In the genomic region with DNA sequence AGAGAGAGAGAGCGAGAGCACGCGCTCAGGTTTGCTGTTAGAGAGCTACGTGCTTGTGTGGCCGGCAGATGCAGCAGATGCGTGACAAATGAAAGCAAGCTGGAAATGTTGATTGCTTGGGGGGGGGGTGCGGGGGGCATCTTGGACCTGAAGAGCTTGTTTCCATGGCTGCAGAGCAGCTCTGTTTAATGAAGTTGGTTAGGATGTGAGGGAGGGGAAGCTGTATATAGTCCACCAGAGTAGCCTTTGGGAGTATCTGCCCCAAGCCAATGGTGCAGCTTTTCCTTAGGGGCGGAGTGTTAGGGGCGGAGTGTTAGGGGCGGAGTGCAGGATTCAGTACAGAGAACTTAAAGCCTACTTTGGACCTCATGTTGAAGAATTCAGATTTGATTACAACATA, we compare ENCODE assay signal across 10 mouse cellular contexts. TPM values are rescaled to one million over a fixed set of nuclear protein-coding genes. Genes with fewer than 3 reads are reported as not detected.
DNase-seq lines count a peak whose midpoint lies in the region; ATAC-seq and TF ChIP-seq lines count a peak whose summit lies in the region.
"Had no signal": no experiment of that assay in that cellular context is flagged by ENCODE, and none has a peak within 500 bp of the region (broad histone marks: within the 10 kb centered on the region; RNA-seq: fewer than 3 reads in every experiment).

No protein-coding gene starts in this region.

- no peaks in the 10 kb centered on the region for H3K9me3 ChIP-seq in forebrain, embryonic 10.5 days
- no peaks in the 10 kb centered on the region for H3K9me3 ChIP-seq in forebrain, embryonic 11.5 days (ENCODE audit: control insufficient read depth, low read length)
- peaks cover 6% of the 10 kb centered on the region; the same call in 1 of the 2 replicates for H3K9me3 ChIP-seq in E14TG2a.4 (ENCODE audit: low read length)
- no peaks in the 10 kb centered on the region for H3K9me3 ChIP-seq in hindbrain, embryonic 13.5 days
- no peaks in the 10 kb centered on the region for H3K9me3 ChIP-seq in liver, embryonic 15.5 days (replicated peaks)

- no peaks in the 10 kb centered on the region for H3K36me3 ChIP-seq in forebrain, embryonic 10.5 days (replicated peaks)
- H3K36me3 ChIP-seq in forebrain, embryonic 11.5 days (ENCODE audit: control insufficient read depth, insufficient read depth, low read length), result no peaks in the 10 kb centered on the region
- no peaks in the 10 kb centered on the region for H3K36me3 ChIP-seq in E14TG2a.4 (ENCODE audit: insufficient read depth, low read length)
- no peaks in the 10 kb centered on the region for H3K36me3 ChIP-seq in hindbrain, embryonic 13.5 days
- no peaks in the 10 kb centered on the region for H3K36me3 ChIP-seq in liver, embryonic 15.5 days (replicated peaks)

- peaks cover 30% of the 10 kb centered on the region for H3K4me1 ChIP-seq in forebrain, embryonic 10.5 days
- H3K4me1 ChIP-seq in forebrain, embryonic 11.5 days (replicated peaks; ENCODE audit: control insufficient read depth, insufficient read depth, low read length), result no peaks in the 10 kb centered on the region
- H3K4me1 ChIP-seq in E14TG2a.4 (replicated peaks; ENCODE audit: low read depth, low read length), result peaks cover 69% of the 10 kb centered on the region
- H3K4me1 ChIP-seq in hindbrain, embryonic 13.5 days (replicated peaks), result peaks cover 24% of the 10 kb centered on the region
- peaks cover 20% of the 10 kb centered on the region for H3K4me1 ChIP-seq in liver, embryonic 15.5 days (replicated peaks)

- peak overlapping the region; percentile 10; the same call in 1 of the 2 replicates for H3K4me3 ChIP-seq in forebrain, embryonic 10.5 days
- no peak overlapping the region for H3K4me3 ChIP-seq in forebrain, embryonic 11.5 days (ENCODE audit: low read depth, low read length)
- peak overlapping the region; percentile 21 for H3K4me3 ChIP-seq in E14TG2a.4 (replicated peaks; ENCODE audit: low read length)
- H3K4me3 ChIP-seq in hindbrain, embryonic 13.5 days, result no peak overlapping the region
- 0 out of 2 replicates have a peak overlapping the region, but pooled peaks have one; percentile 7 for H3K4me3 ChIP-seq in liver, embryonic 15.5 days (replicated peaks)

- DNase-seq in forebrain, embryonic 10.5 days (ENCODE audit: extremely low spot score, low spot score), result no peak
- DNase-seq in forebrain, embryonic 11.5 days (ENCODE audit: low spot score), result no peak
- DNase-seq in ovary, postnatal 14 days (ENCODE audit: low spot score), result no peak
- DNase-seq in adrenal gland, adult 18-20 months (ENCODE audit: low spot score in 2 of 2), result no peak

- no peak overlapping the region for H3K9ac ChIP-seq in forebrain, embryonic 11.5 days (ENCODE audit: low read length)
- no peak overlapping the region for H3K9ac ChIP-seq in hindbrain, embryonic 13.5 days
- H3K9ac ChIP-seq in liver, embryonic 15.5 days, result no peak overlapping the region

- H3K27ac ChIP-seq in forebrain, embryonic 10.5 days, result peak overlapping the region; percentile 30; the same call in 1 of the 2 replicates
- H3K27ac ChIP-seq in forebrain, embryonic 11.5 days (ENCODE audit: low read depth, low read length), result no peak overlapping the region
- no peak overlapping the region; the same call in 1 of the 2 replicates for H3K27ac ChIP-seq in hindbrain, embryonic 13.5 days
- no peak overlapping the region for H3K27ac ChIP-seq in liver, embryonic 15.5 days (replicated peaks)

- ATAC-seq in forebrain, embryonic 11.5 days (replicated peaks; ENCODE audit: low FRiP score), result no peak
- peak; percentile 49; the same call in 1 of the 2 replicates for ATAC-seq in hindbrain, embryonic 13.5 days (ENCODE audit: low FRiP score)
- ATAC-seq in liver, embryonic 15.5 days (ENCODE audit: insufficient read depth), result no peak
- no peak for ATAC-seq in erythroblast, adult 5-6 weeks (replicated peaks; ENCODE audit: low FRiP score, poor library complexity, severe bottlenecking)

- TF ChIP-seq CTCF in E14TG2a.4 (conservative IDR thresholded peaks at IDR 0.05; ENCODE audit: low read length), result no peak

- WGBS in forebrain, embryonic 10.5 days, result 33% methylated on average over 10 of the region's 10 CpGs
- 47% methylated on average over 10 of the region's 10 CpGs for WGBS in forebrain, embryonic 11.5 days
- WGBS in hindbrain, embryonic 13.5 days, result 24% methylated on average over 10 of the region's 10 CpGs
- 24% methylated on average over 10 of the region's 10 CpGs for WGBS in liver, embryonic 15.5 days (ENCODE audit: insufficient replicate concordance)

- no peaks in the 10 kb centered on the region for H3K27me3 ChIP-seq in forebrain, embryonic 10.5 days (ENCODE audit: poor library complexity, severe bottlenecking)
- no peaks in the 10 kb centered on the region for H3K27me3 ChIP-seq in forebrain, embryonic 11.5 days (ENCODE audit: control insufficient read depth, insufficient read depth, low read length)
- H3K27me3 ChIP-seq in E14TG2a.4 (ENCODE audit: insufficient read depth, low read length), result no peaks in the 10 kb centered on the region
- no peaks in the 10 kb centered on the region for H3K27me3 ChIP-seq in hindbrain, embryonic 13.5 days
- H3K27me3 ChIP-seq in liver, embryonic 15.5 days, result no peaks in the 10 kb centered on the region

- H3K4me2 ChIP-seq in forebrain, embryonic 11.5 days (ENCODE audit: low read depth, low read length, severe bottlenecking), result no peak overlapping the region
- peak overlapping the region; percentile 36 for H3K4me2 ChIP-seq in hindbrain, embryonic 13.5 days
- peak overlapping the region; percentile 33; the same call in 1 of the 2 replicates for H3K4me2 ChIP-seq in liver, embryonic 15.5 days

RNA-seq across cellular contexts. Expression of a gene that starts 22.4 kb away (rescaled TPM):
- 3.1 and 3.4 TPM in 2 replicates for polyA plus RNA-seq in forebrain, embryonic 10.5 days (2016; fragmentation: Nextera tagmentation; extraction: Ambion mirVana)
- polyA plus RNA-seq in forebrain, embryonic 11.5 days (2014; fragmentation: Nextera tagmentation; extraction: Ambion mirVana), result 0.67 and 0.79 TPM in 2 replicates
- 1.3 and 2.3 TPM in 2 replicates for polyA plus RNA-seq in hindbrain, embryonic 13.5 days (2015; fragmentation: Nextera tagmentation; extraction: Ambion mirVana)
- 6.6 and 7.5 TPM in 2 replicates for polyA plus RNA-seq in liver, embryonic 15.5 days (2015; fragmentation: Nextera tagmentation; extraction: Ambion mirVana)
- total RNA-seq in erythroblast, adult 5-6 weeks (2015; ENCODE audit: low replicate concordance), result 21.7 and 22.2 TPM in 2 replicates
- 27.3 and 28.9 TPM in 2 replicates for total RNA-seq in erythroblast, adult 5-6 weeks (2017; ENCODE audit: low replicate concordance)
- 10 to 100 TPM; 22.9 to 29.6 TPM for total RNA-seq in adrenal gland, adult 18-20 months (2021)

RNA-seq across cellular contexts. Expression of a gene that starts 26.9 kb away (rescaled TPM):
- 14.9 and 15.4 TPM in 2 replicates for polyA plus RNA-seq in forebrain, embryonic 10.5 days (2016; fragmentation: Nextera tagmentation; extraction: Ambion mirVana)
- 15.8 and 19.8 TPM in 2 replicates for polyA plus RNA-seq in forebrain, embryonic 11.5 days (2014; fragmentation: Nextera tagmentation; extraction: Ambion mirVana)
- 13.4 and 14.1 TPM in 2 replicates for polyA plus RNA-seq in hindbrain, embryonic 13.5 days (2015; fragmentation: Nextera tagmentation; extraction: Ambion mirVana)
- polyA plus RNA-seq in liver, embryonic 15.5 days (2015; fragmentation: Nextera tagmentation; extraction: Ambion mirVana), result 4.3 and 4.6 TPM in 2 replicates
- total RNA-seq in erythroblast, adult 5-6 weeks (2015; ENCODE audit: low replicate concordance), result 4.0 and 4.6 TPM in 2 replicates
- 3.1 and 4.0 TPM in 2 replicates for total RNA-seq in erythroblast, adult 5-6 weeks (2017; ENCODE audit: low replicate concordance)
- 10 to 100 TPM; 11.0 to 13.8 TPM for total RNA-seq in adrenal gland, adult 18-20 months (2021)

RNA-seq across cellular contexts. Expression of a gene that starts 34.5 kb away (rescaled TPM):
- polyA plus RNA-seq in forebrain, embryonic 10.5 days (2016; fragmentation: Nextera tagmentation; extraction: Ambion mirVana), result not detected in 2 replicates
- polyA plus RNA-seq in forebrain, embryonic 11.5 days (2014; fragmentation: Nextera tagmentation; extraction: Ambion mirVana), result not detected in 2 replicates
- polyA plus RNA-seq in hindbrain, embryonic 13.5 days (2015; fragmentation: Nextera tagmentation; extraction: Ambion mirVana), result 0.26 TPM in 1 of 2 replicates, not detected in the other
- polyA plus RNA-seq in liver, embryonic 15.5 days (2015; fragmentation: Nextera tagmentation; extraction: Ambion mirVana), result 0.05 TPM in 1 of 2 replicates, not detected in the other
- not detected in 2 replicates for total RNA-seq in erythroblast, adult 5-6 weeks (2015; ENCODE audit: low replicate concordance)
- not detected in 2 replicates for total RNA-seq in erythroblast, adult 5-6 weeks (2017; ENCODE audit: low replicate concordance)
- under 1 TPM; 0.29 to 0.80 TPM for total RNA-seq in adrenal gland, adult 18-20 months (2021)

RNA-seq across cellular contexts. Expression of a gene that starts 35.2 kb away (rescaled TPM):
- polyA plus RNA-seq in forebrain, embryonic 10.5 days (2016; fragmentation: Nextera tagmentation; extraction: Ambion mirVana), result not detected in 2 replicates
- polyA plus RNA-seq in forebrain, embryonic 11.5 days (2014; fragmentation: Nextera tagmentation; extraction: Ambion mirVana), result not detected in 2 replicates
- not detected in 2 replicates for polyA plus RNA-seq in hindbrain, embryonic 13.5 days (2015; fragmentation: Nextera tagmentation; extraction: Ambion mirVana)
- not detected in 2 replicates for polyA plus RNA-seq in liver, embryonic 15.5 days (2015; fragmentation: Nextera tagmentation; extraction: Ambion mirVana)
- not detected in 2 replicates for total RNA-seq in erythroblast, adult 5-6 weeks (2015; ENCODE audit: low replicate concordance)
- not detected in 2 replicates for total RNA-seq in erythroblast, adult 5-6 weeks (2017; ENCODE audit: low replicate concordance)
- total RNA-seq in adrenal gland, adult 18-20 months (2021), result not detected
- total RNA-seq: hematopoietic stem cell, adult 5-6 weeks had no signal
- polyA plus RNA-seq: spleen, adult 2 months had no signal

RNA-seq across cellular contexts. Expression of a gene that starts 46.1 kb away (rescaled TPM):
- 157 and 160 TPM in 2 replicates for polyA plus RNA-seq in forebrain, embryonic 10.5 days (2016; fragmentation: Nextera tagmentation; extraction: Ambion mirVana)
- polyA plus RNA-seq in forebrain, embryonic 11.5 days (2014; fragmentation: Nextera tagmentation; extraction: Ambion mirVana), result 147 and 153 TPM in 2 replicates
- 114 and 115 TPM in 2 replicates for polyA plus RNA-seq in hindbrain, embryonic 13.5 days (2015; fragmentation: Nextera tagmentation; extraction: Ambion mirVana)
- polyA plus RNA-seq in liver, embryonic 15.5 days (2015; fragmentation: Nextera tagmentation; extraction: Ambion mirVana), result 40.0 and 41.0 TPM in 2 replicates
- 18.3 and 26.1 TPM in 2 replicates for total RNA-seq in erythroblast, adult 5-6 weeks (2015; ENCODE audit: low replicate concordance)
- total RNA-seq in erythroblast, adult 5-6 weeks (2017; ENCODE audit: low replicate concordance), result 13.4 and 34.7 TPM in 2 replicates
- 10 to 100 TPM; 60.3 to 66.3 TPM for total RNA-seq in adrenal gland, adult 18-20 months (2021)

Comparison
In these comparisons a context has a peak if more than half of its experiments do, and no peak if none do; other contexts are left out.
1. H3K4me3 ChIP-seq: peak in forebrain, embryonic 10.5 days (single experiment), E14TG2a.4 (single experiment) and liver, embryonic 15.5 days (single experiment); none in forebrain, embryonic 11.5 days (single experiment) and hindbrain, embryonic 13.5 days (single experiment).